Comparison of ENCODE assay signal across 9 mouse cellular contexts in genomic region chr12:110837192-110837841, GRCm38 (mm10). TPM values are rescaled to one million over a fixed set of nuclear protein-coding genes. Genes with fewer than 3 reads are reported as not detected.
DNase-seq lines count a peak whose midpoint lies in the region; ATAC-seq lines count a peak whose summit lies in the region.
"Had no signal": no experiment of that assay in that cellular context is flagged by ENCODE, and none has a peak within 500 bp of the region (broad histone marks: within the 10 kb centered on the region; RNA-seq: fewer than 3 reads in every experiment).

No protein-coding gene starts in this region.

- no peaks in the 10 kb centered on the region for H3K9me3 ChIP-seq in heart, embryonic 16.5 days (replicated peaks; ENCODE audit: control insufficient read depth, low read length)
- H3K9me3 ChIP-seq in forebrain, embryonic 10.5 days, result no peaks in the 10 kb centered on the region
- H3K9me3 ChIP-seq in kidney, embryonic 15.5 days (replicated peaks), result no peaks in the 10 kb centered on the region

- WGBS in heart, embryonic 16.5 days, result 44% methylated on average over 5 of the region's 5 CpGs
- WGBS in forebrain, embryonic 10.5 days, result 32% methylated on average over 5 of the region's 5 CpGs
- 40% methylated on average over 5 of the region's 5 CpGs for WGBS in kidney, embryonic 15.5 days

- H3K4me2 ChIP-seq in heart, embryonic 16.5 days (ENCODE audit: low read depth, low read length), result peak overlapping the region; percentile 25; the same call in 1 of the 2 replicates
- peak overlapping the region; percentile 17; the same call in 1 of the 2 replicates for H3K4me2 ChIP-seq in kidney, embryonic 15.5 days

- peak overlapping the region; percentile 52 for H3K27ac ChIP-seq in heart, embryonic 16.5 days (ENCODE audit: low read length)
- peak overlapping the region; percentile 86 for H3K27ac ChIP-seq in forebrain, embryonic 10.5 days
- H3K27ac ChIP-seq in kidney, embryonic 15.5 days, result peak overlapping the region; percentile 78

- H3K27me3 ChIP-seq in heart, embryonic 16.5 days (ENCODE audit: control insufficient read depth, insufficient read depth, low read length), result no peaks in the 10 kb centered on the region
- peaks cover 11% of the 10 kb centered on the region; the same call in 1 of the 2 replicates for H3K27me3 ChIP-seq in forebrain, embryonic 10.5 days (ENCODE audit: poor library complexity, severe bottlenecking)
- H3K27me3 ChIP-seq in kidney, embryonic 15.5 days, result no peaks in the 10 kb centered on the region

- no peak for DNase-seq in heart, postnatal 14 days
- no peak for DNase-seq in forebrain, embryonic 10.5 days (ENCODE audit: extremely low spot score, low spot score)
- DNase-seq in cerebellum, adult 9-11 months, result no peak
- no peak for DNase-seq in adrenal gland, postnatal 10 days
- DNase-seq in adrenal gland, postnatal 36 days, result no peak
- DNase-seq: liver had no signal

- peaks cover 11% of the 10 kb centered on the region for H3K4me1 ChIP-seq in heart, embryonic 16.5 days (ENCODE audit: control insufficient read depth, insufficient read depth, low read length)
- H3K4me1 ChIP-seq in forebrain, embryonic 10.5 days, result peaks cover 40% of the 10 kb centered on the region
- H3K4me1 ChIP-seq in kidney, embryonic 15.5 days, result peaks cover 19% of the 10 kb centered on the region

- H3K36me3 ChIP-seq in heart, embryonic 16.5 days (ENCODE audit: control insufficient read depth, insufficient read depth), result no peaks in the 10 kb centered on the region
- H3K36me3 ChIP-seq in forebrain, embryonic 10.5 days (replicated peaks), result no peaks in the 10 kb centered on the region
- no peaks in the 10 kb centered on the region for H3K36me3 ChIP-seq in kidney, embryonic 15.5 days

- ATAC-seq in heart, embryonic 16.5 days (replicated peaks; ENCODE audit: extremely low read depth, insufficient read depth, low FRiP score), result no peak
- no peak; the same call in 1 of the 2 replicates for ATAC-seq in kidney, embryonic 15.5 days (replicated peaks; ENCODE audit: low FRiP score)
- peak; percentile 41; the same call in 1 of the 2 replicates for ATAC-seq in monocyte, adult 5-6 weeks (replicated peaks; ENCODE audit: insufficient number of reproducible peaks, low FRiP score, low TSS enrichment, poor library complexity, severe bottlenecking)

- intact Hi-C loops in heart, postnatal 14 days (cut with DNase I), result no loop called here

- peak overlapping the region; percentile 58 for H3K9ac ChIP-seq in heart, embryonic 16.5 days (ENCODE audit: low read length)
- no peak overlapping the region for H3K9ac ChIP-seq in kidney, embryonic 15.5 days

- H3K4me3 ChIP-seq in heart, embryonic 16.5 days (ENCODE audit: low read length), result no peak overlapping the region
- H3K4me3 ChIP-seq in forebrain, embryonic 10.5 days, result peak overlapping the region; percentile 32; the same call in 1 of the 2 replicates
- H3K4me3 ChIP-seq in kidney, embryonic 15.5 days (replicated peaks), result no peak overlapping the region

RNA-seq across cellular contexts. Expression of gene Mok, which starts 3.4 kb away (rescaled TPM):
- polyA plus RNA-seq in heart, embryonic 16.5 days (2015; fragmentation: Nextera tagmentation; extraction: Ambion mirVana), result 3.9 and 4.2 TPM in 2 replicates
- under 1 TPM; 0.65 to 0.78 TPM for total RNA-seq in heart, postnatal 14 days (2021)
- 11.7 and 12.0 TPM in 2 replicates for polyA plus RNA-seq in forebrain, embryonic 10.5 days (2016; fragmentation: Nextera tagmentation; extraction: Ambion mirVana)
- 6.2 and 7.8 TPM in 2 replicates for polyA plus RNA-seq in kidney, embryonic 15.5 days (2015; fragmentation: Nextera tagmentation; extraction: Ambion mirVana)
- 0.10 to 0.32 TPM in 2 of 3 replicates, not detected in the other for total RNA-seq in monocyte, adult 5-6 weeks (2017)
- total RNA-seq in adrenal gland, postnatal 10 days (2021), result 1 to 10 TPM; 1.4 to 1.6 TPM
- total RNA-seq in adrenal gland, postnatal 36 days (2021), result 1 to 10 TPM; 1.2 to 1.6 TPM

RNA-seq across cellular contexts. Expression of gene Zfp839, which starts 12.7 kb away (rescaled TPM):
- 4.9 and 5.1 TPM in 2 replicates for polyA plus RNA-seq in heart, embryonic 16.5 days (2015; fragmentation: Nextera tagmentation; extraction: Ambion mirVana)
- 1 to 10 TPM; 7.9 to 8.0 TPM for total RNA-seq in heart, postnatal 14 days (2021)
- polyA plus RNA-seq in forebrain, embryonic 10.5 days (2016; fragmentation: Nextera tagmentation; extraction: Ambion mirVana), result 4.2 and 5.2 TPM in 2 replicates
- 6.1 and 6.4 TPM in 2 replicates for polyA plus RNA-seq in kidney, embryonic 15.5 days (2015; fragmentation: Nextera tagmentation; extraction: Ambion mirVana)
- 6.5 to 11.1 TPM (median 9.0 TPM) in 3 replicates for total RNA-seq in monocyte, adult 5-6 weeks (2017)
- 10 to 100 TPM; 11.4 to 15.4 TPM for total RNA-seq in adrenal gland, postnatal 10 days (2021)
- 10 to 100 TPM; 10.9 to 12.2 TPM for total RNA-seq in adrenal gland, postnatal 36 days (2021)

RNA-seq across cellular contexts. Expression of gene Cinp, which starts 51.6 kb away (rescaled TPM):
- 63.1 and 64.7 TPM in 2 replicates for polyA plus RNA-seq in heart, embryonic 16.5 days (2015; fragmentation: Nextera tagmentation; extraction: Ambion mirVana)
- 10 to 100 TPM; 35.3 to 38.1 TPM for total RNA-seq in heart, postnatal 14 days (2021)
- 99.6 and 106 TPM in 2 replicates for polyA plus RNA-seq in forebrain, embryonic 10.5 days (2016; fragmentation: Nextera tagmentation; extraction: Ambion mirVana)
- polyA plus RNA-seq in kidney, embryonic 15.5 days (2015; fragmentation: Nextera tagmentation; extraction: Ambion mirVana), result 78.6 and 80.8 TPM in 2 replicates
- total RNA-seq in monocyte, adult 5-6 weeks (2017), result 22.7 to 35.9 TPM (median 27.8 TPM) in 3 replicates
- 10 to 100 TPM; 40.5 to 46.3 TPM for total RNA-seq in adrenal gland, postnatal 10 days (2021)
- 10 to 100 TPM; 41.2 to 42.2 TPM for total RNA-seq in adrenal gland, postnatal 36 days (2021)

RNA-seq across cellular contexts. Expression of gene Tecpr2, which starts 51.7 kb away (rescaled TPM):
- 2.2 and 3.1 TPM in 2 replicates for polyA plus RNA-seq in heart, embryonic 16.5 days (2015; fragmentation: Nextera tagmentation; extraction: Ambion mirVana)
- total RNA-seq in heart, postnatal 14 days (2021), result 1 to 10 TPM; 5.7 to 6.0 TPM
- polyA plus RNA-seq in forebrain, embryonic 10.5 days (2016; fragmentation: Nextera tagmentation; extraction: Ambion mirVana), result 6.6 and 7.2 TPM in 2 replicates
- 3.7 and 4.7 TPM in 2 replicates for polyA plus RNA-seq in kidney, embryonic 15.5 days (2015; fragmentation: Nextera tagmentation; extraction: Ambion mirVana)
- 3.7 to 4.9 TPM (median 3.8 TPM) in 3 replicates for total RNA-seq in monocyte, adult 5-6 weeks (2017)
- total RNA-seq in adrenal gland, postnatal 10 days (2021), result 10 to 100 TPM in 1 of 2 experiments, 1 to 10 TPM in 1; 8.9 to 10.3 TPM
- 10 to 100 TPM in 1 of 2 experiments, 1 to 10 TPM in 1; 9.6 to 10.3 TPM for total RNA-seq in adrenal gland, postnatal 36 days (2021)
